Mouse (Mus musculus): ENCODE results near the gene Saa3.
"Not testable (repeated sequence)": the region's sequence is repeated elsewhere in the genome, so short reads cannot be mapped to it uniquely, and the experiment has no call there.

The Saa3 gene

GRCm38 (mm10) chr7:46710390-46710844, 5.1 kb downstream of the Saa3 start, which contains the start of gene Saal1:
TSS of gene Saal1 (minus strand) at chr7:46710680.
- DNase-seq, result peak; percentile 92

GRCm38 (mm10) chr7:46700521-46701025, 14.9 kb downstream of the Saa3 start:
- DNase-seq, result no peak

GRCm38 (mm10) chr7:46696754-46697153, 18.7 kb downstream of the Saa3 start:
- DNase-seq, result no peak

- DNase-seq, result peak; percentile 39
These were observed 28.7 kb downstream of the Saa3 start for GRCm38 (mm10) chr7:46686827-46687226.

- no peak for DNase-seq
These were observed 34.8 kb downstream of the Saa3 start for GRCm38 (mm10) chr7:46680732-46681131.

GRCm38 (mm10) chr7:46679044-46679443, 36.5 kb downstream of the Saa3 start:
- not testable (repeated sequence) for DNase-seq

GRCm38 (mm10) chr7:46678417-46678816, 37.1 kb downstream of the Saa3 start:
- no peak for DNase-seq

- DNase-seq, result no peak
These were observed 38.6 kb downstream of the Saa3 start for GRCm38 (mm10) chr7:46676808-46677360.

GRCm38 (mm10) chr7:46675886-46676285, 39.6 kb downstream of the Saa3 start:
- no peak for DNase-seq

- DNase-seq, result no peak
These were observed 40.4 kb downstream of the Saa3 start for GRCm38 (mm10) chr7:46675061-46675460.

GRCm38 (mm10) chr7:46672160-46672672, 43.3 kb downstream of the Saa3 start, which contains the start of gene Tph1:
TSS of gene Tph1 (minus strand) at chr7:46672537.
- no peak for DNase-seq

- peak; percentile 8 for DNase-seq
These were observed 48.2 kb downstream of the Saa3 start for GRCm38 (mm10) chr7:46667256-46667655.

GRCm38 (mm10) chr7:46665236-46665635, 50.3 kb downstream of the Saa3 start:
- peak; percentile 27 for DNase-seq
